Mouse (Mus musculus): ENCODE measurements around the gene Atg5. TPM values are rescaled to one million over a fixed set of nuclear protein-coding genes. Genes with fewer than 3 reads are reported as not detected.
A peak's percentile ranks its signal among the peaks of the same experiment; 100 is the strongest.

Atg5 gene
- polyA plus RNA-seq, 1 experiment from 2014 or later = 39.2 TPM

GRCm38 (mm10) chr10:44374678-44375077, 106.5 kb downstream of the Atg5 start:
- H3K27ac ChIP-seq (ENCODE audit: low read length) = no peak overlapping the region
- no peaks in the 10 kb centered on the region for H3K4me1 ChIP-seq (ENCODE audit: insufficient read depth, low read depth, low read length)
- H3K27me3 ChIP-seq (replicated peaks; ENCODE audit: insufficient read depth, low read length) = no peaks in the 10 kb centered on the region
- TF ChIP-seq CTCF (IDR thresholded peaks at IDR 0.05) (no peak), EP300 (IDR thresholded peaks at IDR 0.05) (no peak)
- H3K9ac ChIP-seq (replicated peaks; ENCODE audit: low read depth) = no peak overlapping the region
- no peak overlapping the region for H3K4me2 ChIP-seq (replicated peaks; ENCODE audit: low read depth, low read length)
- no peaks in the 10 kb centered on the region for H3K9me3 ChIP-seq (ENCODE audit: low read length)
- no peak overlapping the region for H3K4me3 ChIP-seq (ENCODE audit: low read depth, low read length)
- DNase-seq (ENCODE audit: low spot score) (no peak), ATAC-seq (no peak)
- no peaks in the 10 kb centered on the region for H3K36me3 ChIP-seq (ENCODE audit: insufficient read depth, low read length)
- WGBS = 66% methylated on average over 2 of the region's 2 CpGs

DNA sequence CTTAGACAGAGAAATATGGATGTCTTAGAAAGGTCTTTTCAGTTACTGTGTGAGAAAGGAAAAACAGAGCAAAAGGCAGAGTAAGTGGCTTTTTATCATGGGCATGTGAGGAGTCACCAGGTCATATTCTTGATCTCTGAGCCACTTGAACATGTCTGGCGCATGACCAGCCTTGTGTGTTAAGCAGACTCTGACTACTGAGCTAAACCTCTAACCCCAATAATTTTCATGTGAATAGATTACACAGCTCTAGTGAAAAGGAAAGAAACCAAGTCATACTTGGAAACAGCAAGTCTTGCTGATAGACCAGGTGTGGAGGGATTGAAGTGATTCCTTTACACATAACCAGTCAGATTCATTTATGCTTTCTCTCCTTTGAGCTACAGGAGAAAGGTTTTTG, 107.3 kb downstream of the Atg5 start:
- DNase-seq (ENCODE audit: low spot score) (no peak), ATAC-seq (no peak)
- no peaks in the 10 kb centered on the region for H3K4me1 ChIP-seq (ENCODE audit: insufficient read depth, low read depth, low read length)
- 89% methylated on average over 1 of the region's 1 CpGs for WGBS
- no peaks in the 10 kb centered on the region for H3K27me3 ChIP-seq (replicated peaks; ENCODE audit: insufficient read depth, low read length)
- TF ChIP-seq CTCF (IDR thresholded peaks at IDR 0.05) (no peak), EP300 (IDR thresholded peaks at IDR 0.05) (no peak)
- H3K27ac ChIP-seq (ENCODE audit: low read length) = no peak overlapping the region
- H3K9ac ChIP-seq (replicated peaks; ENCODE audit: low read depth) = no peak overlapping the region
- H3K4me3 ChIP-seq (ENCODE audit: low read depth, low read length) = no peak overlapping the region
- no peaks in the 10 kb centered on the region for H3K36me3 ChIP-seq (ENCODE audit: insufficient read depth, low read length)
- no peaks in the 10 kb centered on the region for H3K9me3 ChIP-seq (ENCODE audit: low read length)
- H3K4me2 ChIP-seq (replicated peaks; ENCODE audit: low read depth, low read length) = no peak overlapping the region

- WGBS = 91% methylated on average over 5 of the region's 5 CpGs
- H3K36me3 ChIP-seq (ENCODE audit: insufficient read depth, low read length) = no peaks in the 10 kb centered on the region
Observed at GRCm38 (mm10) chr10:44377821-44378220, 109.7 kb downstream of the Atg5 start.

DNA sequence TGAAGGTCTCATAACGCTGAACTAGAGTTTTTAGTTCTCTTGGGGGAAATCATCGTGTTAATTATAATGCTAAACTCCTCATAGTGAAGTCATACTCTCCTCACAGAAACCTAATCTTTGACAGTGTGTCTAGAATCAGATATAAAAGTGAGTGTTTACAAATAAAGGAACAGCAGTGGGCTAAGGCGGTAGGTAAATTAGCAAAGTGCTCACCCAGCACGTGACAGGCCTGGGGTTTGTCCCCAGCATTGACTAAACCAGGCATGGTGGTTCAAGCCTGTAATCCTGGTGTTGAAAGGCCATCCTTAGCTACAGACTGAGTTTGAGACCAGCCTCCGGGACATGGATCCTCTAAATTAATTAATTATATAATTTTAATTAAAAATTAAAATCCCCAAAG, 110.2 kb downstream of the Atg5 start:
- no peak for TF ChIP-seq EP300 (IDR thresholded peaks at IDR 0.05)
- TF ChIP-seq CTCF (IDR thresholded peaks at IDR 0.05) = no peak
- Histone ChIP-seq H3K36me3 (ENCODE audit: insufficient read depth, low read length) (no peaks in the 10 kb centered on the region), H3K9ac (replicated peaks; ENCODE audit: low read depth) (no peak overlapping the region), H3K27ac (ENCODE audit: low read length) (no peak overlapping the region), H3K4me2 (replicated peaks; ENCODE audit: low read depth, low read length) (no peak overlapping the region), H3K9me3 (ENCODE audit: low read length) (no peaks in the 10 kb centered on the region), H3K4me1 (ENCODE audit: insufficient read depth, low read depth, low read length) (no peaks in the 10 kb centered on the region; the same call in 1 of the 2 replicates), H3K27me3 (replicated peaks; ENCODE audit: insufficient read depth, low read length) (no peaks in the 10 kb centered on the region), H3K4me3 (ENCODE audit: low read depth, low read length) (no peak overlapping the region)
- ATAC-seq (no peak), DNase-seq (ENCODE audit: low spot score) (no peak)
- WGBS = 84% methylated on average over 5 of the region's 5 CpGs

More at GRCm38 (mm10) chr10:44377821-44378220, 109.7 kb downstream of the Atg5 start:
- H3K27me3 ChIP-seq (replicated peaks; ENCODE audit: insufficient read depth, low read length) = no peaks in the 10 kb centered on the region
- no peak overlapping the region for H3K9ac ChIP-seq (replicated peaks; ENCODE audit: low read depth)
- ATAC-seq (no peak), DNase-seq (ENCODE audit: low spot score) (no peak)
- no peak overlapping the region for H3K4me3 ChIP-seq (ENCODE audit: low read depth, low read length)
- no peaks in the 10 kb centered on the region; the same call in 1 of the 2 replicates for H3K4me1 ChIP-seq (ENCODE audit: insufficient read depth, low read depth, low read length)
- H3K9me3 ChIP-seq (ENCODE audit: low read length) = no peaks in the 10 kb centered on the region
- no peak for TF ChIP-seq CTCF (IDR thresholded peaks at IDR 0.05)
- TF ChIP-seq EP300 (IDR thresholded peaks at IDR 0.05) = no peak
- H3K27ac ChIP-seq (ENCODE audit: low read length) = no peak overlapping the region
- H3K4me2 ChIP-seq (replicated peaks; ENCODE audit: low read depth, low read length) = no peak overlapping the region

DNA sequence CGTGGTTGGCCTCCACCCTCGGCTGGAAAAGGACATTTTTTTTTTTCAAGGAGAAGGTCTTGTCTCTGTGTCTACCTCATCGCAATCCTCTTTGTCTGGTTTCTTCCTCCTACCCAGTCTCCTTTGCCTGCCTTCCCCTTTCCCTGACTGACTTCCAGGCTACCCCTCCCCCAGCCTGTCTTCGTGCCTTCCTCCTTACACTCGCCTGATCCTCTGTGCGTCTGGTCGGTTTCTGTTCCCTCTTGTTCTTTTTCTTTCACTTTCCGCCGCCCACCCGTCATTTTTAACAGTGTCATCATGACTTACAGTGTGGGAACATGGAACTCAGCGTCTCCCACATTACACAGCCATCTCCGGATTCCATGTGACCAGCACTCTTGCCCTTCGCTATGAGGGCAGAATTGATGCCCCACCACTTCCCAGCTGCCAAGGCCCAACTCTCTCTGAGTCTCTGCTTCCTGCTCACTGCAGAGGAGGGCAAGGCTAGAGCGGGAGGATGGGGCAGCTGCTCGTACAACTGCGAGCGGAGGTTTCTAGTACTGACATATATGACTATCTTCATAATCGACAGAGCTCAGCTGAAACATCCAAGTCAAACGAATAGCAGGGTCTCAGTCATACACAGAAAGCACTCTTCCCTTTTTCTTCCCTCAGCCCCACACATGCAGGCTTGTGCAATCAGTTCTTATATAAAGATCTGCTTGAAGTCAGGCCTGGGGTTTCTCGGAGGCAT, 112.5 kb downstream of the Atg5 start:
- Histone ChIP-seq H3K27ac (ENCODE audit: low read length) (peak overlapping the region; percentile 28; the same call in 1 of the 2 replicates), H3K4me1 (ENCODE audit: insufficient read depth, low read depth, low read length) (no peaks in the 10 kb centered on the region; the same call in 1 of the 2 replicates), H3K36me3 (ENCODE audit: insufficient read depth, low read length) (no peaks in the 10 kb centered on the region), H3K4me2 (replicated peaks; ENCODE audit: low read depth, low read length) (peak overlapping the region; percentile 49), H3K9me3 (ENCODE audit: low read length) (no peaks in the 10 kb centered on the region), H3K27me3 (replicated peaks; ENCODE audit: insufficient read depth, low read length) (no peaks in the 10 kb centered on the region), H3K9ac (replicated peaks; ENCODE audit: low read depth) (0 out of 2 replicates have a peak overlapping the region, but pooled peaks have one; percentile 6), H3K4me3 (ENCODE audit: low read depth, low read length) (peak overlapping the region; percentile 19)
- WGBS = 25% methylated on average over 20 of the region's 20 CpGs
- TF ChIP-seq CTCF (IDR thresholded peaks at IDR 0.05) (no peak), EP300 (IDR thresholded peaks at IDR 0.05) (no peak)
- ATAC-seq (peak; percentile 75), DNase-seq (ENCODE audit: low spot score) (peak; percentile 75)

- Histone ChIP-seq H3K4me1 (ENCODE audit: insufficient read depth, low read depth, low read length) (no peaks in the 10 kb centered on the region; the same call in 1 of the 2 replicates), H3K27ac (ENCODE audit: low read length) (no peak overlapping the region), H3K27me3 (replicated peaks; ENCODE audit: insufficient read depth, low read length) (no peaks in the 10 kb centered on the region), H3K9ac (replicated peaks; ENCODE audit: low read depth) (no peak overlapping the region), H3K9me3 (ENCODE audit: low read length) (no peaks in the 10 kb centered on the region), H3K36me3 (ENCODE audit: insufficient read depth, low read length) (no peaks in the 10 kb centered on the region), H3K4me2 (replicated peaks; ENCODE audit: low read depth, low read length) (no peak overlapping the region), H3K4me3 (ENCODE audit: low read depth, low read length) (no peak overlapping the region)
- peak; percentile 28 for DNase-seq (ENCODE audit: low spot score)
- peak; percentile 29; the same call in 1 of the 2 replicates for ATAC-seq
- WGBS = 2% methylated on average over 3 of the region's 3 CpGs
- TF ChIP-seq EP300 (IDR thresholded peaks at IDR 0.05) (no peak), CTCF (IDR thresholded peaks at IDR 0.05) (no peak)
Observed at GRCm38 (mm10) chr10:44381397-44381796, 113.2 kb downstream of the Atg5 start.

Measured in lung, postnatal 0 days (tissue).